13 mouse cellular contexts compared by ENCODE assay signal in the genomic region with DNA sequence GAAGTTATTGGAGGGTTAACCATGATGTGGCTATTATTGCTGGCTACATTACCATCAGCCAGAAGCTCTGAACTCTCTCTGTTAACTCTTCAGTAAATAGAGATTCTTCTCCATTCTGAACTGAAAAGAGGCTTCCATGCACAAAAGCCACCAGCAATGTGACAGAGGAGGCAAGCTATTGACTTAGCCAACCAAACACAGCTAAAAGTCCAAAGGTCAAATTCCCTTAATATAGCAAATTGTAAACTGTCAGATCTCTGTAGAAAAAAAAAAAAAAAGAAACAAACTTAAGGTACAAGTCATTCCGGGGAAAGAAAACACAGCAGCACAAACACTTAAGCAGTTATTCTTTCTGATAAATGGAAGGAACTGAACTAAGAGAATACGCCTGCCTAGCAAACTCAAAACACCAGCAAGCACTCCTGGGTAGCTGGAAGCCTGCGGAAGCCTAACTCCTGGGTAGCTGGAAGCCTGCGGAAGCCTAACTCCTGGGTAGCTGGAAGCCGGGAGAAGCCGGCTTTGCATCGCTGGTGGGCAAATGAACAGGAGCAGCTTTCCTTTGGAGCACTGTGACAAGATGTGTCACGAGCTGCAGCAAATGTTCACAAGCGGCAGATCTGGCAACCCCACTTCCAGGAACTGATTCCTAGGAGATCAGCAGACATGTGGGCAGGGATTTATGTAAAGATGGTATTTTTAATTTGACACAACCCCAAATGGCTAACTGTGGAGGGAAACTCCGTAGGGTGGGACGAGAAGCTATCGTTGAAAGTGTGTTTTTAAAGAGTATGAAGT.
DNase-seq lines count a peak whose midpoint lies in the region; ATAC-seq and TF ChIP-seq lines count a peak whose summit lies in the region.
"Had no signal": no experiment of that assay in that cellular context is flagged by ENCODE, and none has a peak within 500 bp of the region (broad histone marks: within the 10 kb centered on the region; RNA-seq: fewer than 3 reads in every experiment).

No protein-coding gene starts in this region.

- H3K4me2 ChIP-seq in kidney, embryonic 15.5 days = no peak overlapping the region
- H3K4me2 ChIP-seq in midbrain, embryonic 13.5 days (replicated peaks) = no peak overlapping the region; the same call in 1 of the 2 replicates
- H3K4me2 ChIP-seq in midbrain, embryonic 11.5 days = no peak overlapping the region
- H3K4me2 ChIP-seq in intestine, embryonic 14.5 days (ENCODE audit: low read length) = peak overlapping the region; percentile 1; the same call in 1 of the 2 replicates
- H3K4me2 ChIP-seq in liver, postnatal 0 days (ENCODE audit: low read depth, low read length) = peak overlapping the region; percentile 38

- no peaks in the 10 kb centered on the region for H3K27me3 ChIP-seq in kidney, embryonic 15.5 days
- no peaks in the 10 kb centered on the region for H3K27me3 ChIP-seq in midbrain, embryonic 13.5 days
- H3K27me3 ChIP-seq in midbrain, embryonic 11.5 days (ENCODE audit: control insufficient read depth, insufficient read depth, low read length) = no peaks in the 10 kb centered on the region
- no peaks in the 10 kb centered on the region for H3K27me3 ChIP-seq in intestine, embryonic 14.5 days (replicated peaks; ENCODE audit: control insufficient read depth, insufficient read depth, low read length)
- H3K27me3 ChIP-seq in liver, postnatal 0 days (ENCODE audit: insufficient read depth, low read length) = no peaks in the 10 kb centered on the region
- H3K27me3 ChIP-seq: CH12.LX had no signal

- peaks cover 41% of the 10 kb centered on the region for H3K4me1 ChIP-seq in kidney, embryonic 15.5 days
- peaks cover 47% of the 10 kb centered on the region for H3K4me1 ChIP-seq in midbrain, embryonic 13.5 days (replicated peaks)
- peaks cover 15% of the 10 kb centered on the region for H3K4me1 ChIP-seq in midbrain, embryonic 11.5 days (ENCODE audit: control insufficient read depth, insufficient read depth, low read length)
- peaks cover 33% of the 10 kb centered on the region for H3K4me1 ChIP-seq in intestine, embryonic 14.5 days (replicated peaks; ENCODE audit: control insufficient read depth, insufficient read depth, low read length)
- peaks cover 15% of the 10 kb centered on the region; the same call in 1 of the 2 replicates for H3K4me1 ChIP-seq in liver, postnatal 0 days (ENCODE audit: insufficient read depth)

- no peak overlapping the region for H3K9ac ChIP-seq in kidney, embryonic 15.5 days
- H3K9ac ChIP-seq in midbrain, embryonic 13.5 days (replicated peaks) = no peak overlapping the region
- H3K9ac ChIP-seq in midbrain, embryonic 11.5 days (ENCODE audit: low read length) = no peak overlapping the region
- H3K9ac ChIP-seq in intestine, embryonic 14.5 days (ENCODE audit: low read length) = no peak overlapping the region
- H3K9ac ChIP-seq in liver, postnatal 0 days (replicated peaks) = no peak overlapping the region

- no peak for DNase-seq in kidney, adult 8-10 months
- no peak for DNase-seq in midbrain, embryonic 11.5 days (ENCODE audit: low spot score, missing footprints)
- DNase-seq in intestine, embryonic 14.5 days (ENCODE audit: low spot score) = no peak
- no peak for DNase-seq in liver, postnatal 0 days
- DNase-seq in cerebellum, postnatal 36 days = no peak
- DNase-seq in adrenal gland, postnatal 36 days = no peak
- DNase-seq: adrenal gland, postnatal 14 days; cerebellum, adult 9-11 months; retina, postnatal 1 day had no signal

- H3K27ac ChIP-seq in kidney, embryonic 15.5 days = peak overlapping the region; percentile 43; the same call in 1 of the 2 replicates
- peak overlapping the region; percentile 35; the same call in 1 of the 2 replicates for H3K27ac ChIP-seq in midbrain, embryonic 13.5 days
- no peak overlapping the region for H3K27ac ChIP-seq in midbrain, embryonic 11.5 days (ENCODE audit: low read depth, low read length)
- H3K27ac ChIP-seq in intestine, embryonic 14.5 days (ENCODE audit: low read depth) = peak overlapping the region; percentile 14; the same call in 1 of the 2 replicates
- H3K27ac ChIP-seq in liver, postnatal 0 days (ENCODE audit: low read depth) = peak overlapping the region; percentile 83

- TF ChIP-seq CTCF in liver, postnatal 0 days (IDR thresholded peaks at IDR 0.05; ENCODE audit: low read depth) = no peak

- H3K36me3 ChIP-seq in kidney, embryonic 15.5 days = no peaks in the 10 kb centered on the region
- H3K36me3 ChIP-seq in midbrain, embryonic 13.5 days = peaks cover 5% of the 10 kb centered on the region; the same call in 1 of the 2 replicates
- H3K36me3 ChIP-seq in midbrain, embryonic 11.5 days (ENCODE audit: control insufficient read depth, insufficient read depth, low read length) = no peaks in the 10 kb centered on the region
- H3K36me3 ChIP-seq in intestine, embryonic 14.5 days (ENCODE audit: control insufficient read depth, insufficient read depth, low read length) = peaks cover 7% of the 10 kb centered on the region; the same call in 1 of the 2 replicates
- no peaks in the 10 kb centered on the region for H3K36me3 ChIP-seq in liver, postnatal 0 days (replicated peaks; ENCODE audit: insufficient read depth, low read length)

- WGBS in kidney, embryonic 15.5 days = 68% methylated on average over 12 of the region's 12 CpGs
- 60% methylated on average over 12 of the region's 12 CpGs for WGBS in midbrain, embryonic 13.5 days
- 52% methylated on average over 12 of the region's 12 CpGs for WGBS in midbrain, embryonic 11.5 days
- 65% methylated on average over 12 of the region's 12 CpGs for WGBS in intestine, embryonic 14.5 days
- 72% methylated on average over 12 of the region's 12 CpGs for WGBS in liver, postnatal 0 days (ENCODE audit: insufficient replicate concordance)

- no peaks in the 10 kb centered on the region for H3K9me3 ChIP-seq in kidney, embryonic 15.5 days (replicated peaks)
- H3K9me3 ChIP-seq in midbrain, embryonic 13.5 days = no peaks in the 10 kb centered on the region
- no peaks in the 10 kb centered on the region for H3K9me3 ChIP-seq in midbrain, embryonic 11.5 days (ENCODE audit: control insufficient read depth, low read length)
- no peaks in the 10 kb centered on the region for H3K9me3 ChIP-seq in intestine, embryonic 14.5 days (ENCODE audit: control insufficient read depth, low read length)
- no peaks in the 10 kb centered on the region for H3K9me3 ChIP-seq in liver, postnatal 0 days (ENCODE audit: low read length)

- no peak for TF ChIP-seq EP300 in liver, postnatal 0 days (IDR thresholded peaks at IDR 0.05; ENCODE audit: low read depth)

- H3K4me3 ChIP-seq in kidney, embryonic 15.5 days (replicated peaks) = no peak overlapping the region
- no peak overlapping the region for H3K4me3 ChIP-seq in midbrain, embryonic 13.5 days (replicated peaks)
- no peak overlapping the region for H3K4me3 ChIP-seq in midbrain, embryonic 11.5 days (ENCODE audit: low read depth, low read length)
- H3K4me3 ChIP-seq in intestine, embryonic 14.5 days (ENCODE audit: low read depth, low read length) = no peak overlapping the region
- no peak overlapping the region for H3K4me3 ChIP-seq in liver, postnatal 0 days (ENCODE audit: low read depth, low read length)
- H3K4me3 ChIP-seq: myocyte had no signal

- ATAC-seq in kidney, embryonic 15.5 days (replicated peaks; ENCODE audit: low FRiP score) = no peak
- no peak for ATAC-seq in midbrain, embryonic 13.5 days
- ATAC-seq in midbrain, embryonic 11.5 days (ENCODE audit: low FRiP score) = no peak
- no peak for ATAC-seq in intestine, embryonic 14.5 days (replicated peaks; ENCODE audit: low FRiP score, low TSS enrichment, low read depth)
- peak; percentile 89 for ATAC-seq in liver, postnatal 0 days

Comparison
In these comparisons a context has a peak if more than half of its experiments do, and no peak if none do; other contexts are left out.
1. H3K4me2 ChIP-seq: peak in intestine, embryonic 14.5 days (single experiment) and liver, postnatal 0 days (single experiment); none in kidney, embryonic 15.5 days (single experiment), midbrain, embryonic 13.5 days (single experiment) and midbrain, embryonic 11.5 days (single experiment).